Mouse (Mus musculus) intestine, embryonic 14.5 days (tissue): ENCODE data around the gene Itsn2. TPM values are rescaled to one million over a fixed set of nuclear protein-coding genes. Genes with fewer than 3 reads are reported as not detected.

Experiments
- ATAC-seq: fragments of 200-750 bp; cut with Nextera tagmentation; replicated peaks from 2 replicates; pipeline ENCODE4 v1.8.0; 2017; ENCODE audit warnings: low read depth, moderate number of reproducible peaks, moderate TSS enrichment, moderate library complexity; ENCODE audit not compliant: low FRiP score, low TSS enrichment
- DNase-seq: peaks from one replicate; pipeline ENCODE4 v3.0.0-alpha.2; 2018; ENCODE audit warnings: low spot score
- H3K27ac ChIP-seq: fragments of 300-500 bp; sonication (generic); 2 replicates; pipeline ENCODE4 v1.5.1; 2014; ENCODE audit warnings: low read depth, mild to moderate bottlenecking, control low read depth
- H3K27me3 ChIP-seq: fragments of 300-500 bp; sonication (generic); replicated peaks from 2 replicates; pipeline ENCODE4 v1.6.1; 2014; ENCODE audit warnings: low read length, control low read depth; ENCODE audit not compliant: control insufficient read depth, insufficient read depth
- H3K36me3 ChIP-seq: fragments of 300-500 bp; sonication (generic); 2 replicates; pipeline ENCODE4 v1.6.1; 2014; ENCODE audit warnings: low read length, control low read depth; ENCODE audit not compliant: control insufficient read depth, insufficient read depth
- H3K4me1 ChIP-seq: fragments of 300-500 bp; sonication (generic); replicated peaks from 2 replicates; pipeline ENCODE4 v1.6.1; 2014; ENCODE audit warnings: low read length, control low read depth, mixed read lengths; ENCODE audit not compliant: control insufficient read depth, insufficient read depth
- H3K4me2 ChIP-seq: fragments of 300-500 bp; sonication (generic); 2 replicates; pipeline ENCODE4 v1.6.1; 2014; ENCODE audit warnings: low read length
- H3K4me3 ChIP-seq: fragments of 300-500 bp; sonication (generic); 2 replicates; pipeline ENCODE4 v1.5.1; 2014; ENCODE audit warnings: low read depth, low read length, control low read depth, mixed read lengths
- H3K9ac ChIP-seq: fragments of 300-500 bp; sonication (generic); 2 replicates; pipeline ENCODE4 v1.6.1; 2014; ENCODE audit warnings: mild to moderate bottlenecking, low read length
- H3K9me3 ChIP-seq: fragments of 300-500 bp; sonication (generic); 2 replicates; pipeline ENCODE4 v1.6.1; 2016; ENCODE audit warnings: low read length, control low read depth; ENCODE audit not compliant: control insufficient read depth
- WGBS: fragments of 180-500 bp; shearing (Covaris S2); extraction: QIAGEN DNeasy Blood & Tissue Kit; methylation state at CpG from one replicate; pipeline ENCODE4 v1.1.7; 2014; 5-methylcytosine and 5-hydroxymethylcytosine counted together
- polyA plus RNA-seq: library from polyadenylated mRNA; unstranded; fragments of >200 nt; fragmentation: Nextera tagmentation; extraction: Ambion mirVana; gene quantifications from 2 replicates; pipeline ENCODE4 v1.2.1, GENCODE M21; 2014

Itsn2 gene
- polyA plus RNA-seq, 1 experiment from 2014 or later, result 45.2 TPM

GRCm38 (mm10) chr12:4592025-4592424 is 413 bp upstream of the Itsn2 start:
- peak overlapping the region; percentile 87 for H3K4me3 ChIP-seq
- H3K9ac ChIP-seq, result no peak overlapping the region
- WGBS, result 61% methylated on average over 6 of the region's 6 CpGs
- H3K27ac ChIP-seq, result peak overlapping the region; percentile 63; the same call in 1 of the 2 replicates
- no peak for ATAC-seq
- no peaks in the 10 kb centered on the region for H3K9me3 ChIP-seq
- no peaks in the 10 kb centered on the region for H3K36me3 ChIP-seq
- H3K4me2 ChIP-seq, result peak overlapping the region; percentile 67
- H3K27me3 ChIP-seq, result no peaks in the 10 kb centered on the region
- H3K4me1 ChIP-seq, result peaks cover 5% of the 10 kb centered on the region; the same call in 1 of the 2 replicates
- DNase-seq, result no peak

- Histone ChIP-seq H3K27ac (peak overlapping the region; percentile 63), H3K4me3 (peak overlapping the region; percentile 87), H3K9me3 (no peaks in the 10 kb centered on the region), H3K36me3 (no peaks in the 10 kb centered on the region), H3K9ac (peak overlapping the region; percentile 87), H3K4me1 (peaks cover 5% of the 10 kb centered on the region; the same call in 1 of the 2 replicates), H3K27me3 (no peaks in the 10 kb centered on the region), H3K4me2 (peak overlapping the region; percentile 67)
- DNase-seq, result peak; percentile 80
- WGBS, result 1% methylated on average over 62 of the region's 80 CpGs
- peak; percentile 87 for ATAC-seq
Observed at GRCm38 (mm10) chr12:4593166-4593929, 910 bp downstream of the Itsn2 start.

- 61% methylated on average over 9 of the region's 9 CpGs for WGBS
Observed at GRCm38 (mm10) chr12:4593930-4594391, 1.5 kb downstream of the Itsn2 start.

GRCm38 (mm10) chr12:4595055-4595454 is 2.6 kb downstream of the Itsn2 start:
- ATAC-seq, result no peak
- no peaks in the 10 kb centered on the region for H3K9me3 ChIP-seq

More at GRCm38 (mm10) chr12:4593930-4594391, 1.5 kb downstream of the Itsn2 start:
- peaks cover 5% of the 10 kb centered on the region; the same call in 1 of the 2 replicates for H3K4me1 ChIP-seq
- H3K4me3 ChIP-seq, result peak overlapping the region; percentile 87
- H3K9me3 ChIP-seq, result no peaks in the 10 kb centered on the region
- H3K9ac ChIP-seq, result peak overlapping the region; percentile 87
- no peaks in the 10 kb centered on the region for H3K36me3 ChIP-seq
- H3K4me2 ChIP-seq, result peak overlapping the region; percentile 67
- ATAC-seq (no peak), DNase-seq (no peak)
- no peak overlapping the region for H3K27ac ChIP-seq
- no peaks in the 10 kb centered on the region for H3K27me3 ChIP-seq

GRCm38 (mm10) chr12:4598666-4599428 is 6.4 kb downstream of the Itsn2 start:
- H3K9ac ChIP-seq, result no peak overlapping the region
- H3K27ac ChIP-seq, result no peak overlapping the region
- no peak for DNase-seq
- H3K4me3 ChIP-seq, result no peak overlapping the region
- ATAC-seq, result peak; percentile 79
- 59% methylated on average over 8 of the region's 8 CpGs for WGBS
- no peak overlapping the region; the same call in 1 of the 2 replicates for H3K4me2 ChIP-seq
- peaks cover 4% of the 10 kb centered on the region; the same call in 1 of the 2 replicates for H3K4me1 ChIP-seq
- H3K36me3 ChIP-seq, result no peaks in the 10 kb centered on the region
- no peaks in the 10 kb centered on the region for H3K27me3 ChIP-seq
- H3K9me3 ChIP-seq, result no peaks in the 10 kb centered on the region

More at GRCm38 (mm10) chr12:4595055-4595454, 2.6 kb downstream of the Itsn2 start:
- WGBS, result 66% methylated on average over 6 of the region's 6 CpGs
- H3K27me3 ChIP-seq, result no peaks in the 10 kb centered on the region
- H3K36me3 ChIP-seq, result no peaks in the 10 kb centered on the region
- no peak overlapping the region for H3K4me3 ChIP-seq
- no peak overlapping the region for H3K27ac ChIP-seq
- H3K4me1 ChIP-seq, result peaks cover 5% of the 10 kb centered on the region; the same call in 1 of the 2 replicates
- DNase-seq, result no peak
- no peak overlapping the region for H3K9ac ChIP-seq
- H3K4me2 ChIP-seq, result no peak overlapping the region

- H3K27ac ChIP-seq, result no peak overlapping the region
- no peaks in the 10 kb centered on the region for H3K9me3 ChIP-seq
- H3K36me3 ChIP-seq, result no peaks in the 10 kb centered on the region
- no peaks in the 10 kb centered on the region for H3K27me3 ChIP-seq
- no peak overlapping the region for H3K9ac ChIP-seq
- no peak overlapping the region for H3K4me3 ChIP-seq
- 73% methylated on average over 4 of the region's 4 CpGs for WGBS
- H3K4me2 ChIP-seq, result no peak overlapping the region
- H3K4me1 ChIP-seq, result no peaks in the 10 kb centered on the region; the same call in 1 of the 2 replicates
- DNase-seq, result no peak
- no peak for ATAC-seq
Observed at GRCm38 (mm10) chr12:4599713-4600112, 7.3 kb downstream of the Itsn2 start.

- H3K4me2 ChIP-seq, result no peak overlapping the region
- no peak overlapping the region for H3K9ac ChIP-seq
- ATAC-seq, result no peak
- no peak for DNase-seq
- WGBS, result 43% methylated on average over 3 of the region's 3 CpGs
- 0 out of 2 replicates have a peak, but pooled peaks cover 2% of the 10 kb centered on the region for H3K4me1 ChIP-seq
- no peaks in the 10 kb centered on the region for H3K9me3 ChIP-seq
- H3K4me3 ChIP-seq, result no peak overlapping the region
- no peak overlapping the region for H3K27ac ChIP-seq
- no peaks in the 10 kb centered on the region for H3K27me3 ChIP-seq
- H3K36me3 ChIP-seq, result no peaks in the 10 kb centered on the region
Observed at GRCm38 (mm10) chr12:4606625-4607024, 14.2 kb downstream of the Itsn2 start.

GRCm38 (mm10) chr12:4614722-4615121 is 22.3 kb downstream of the Itsn2 start:
- Histone ChIP-seq H3K4me2 (no peak overlapping the region), H3K36me3 (no peaks in the 10 kb centered on the region), H3K9me3 (no peaks in the 10 kb centered on the region), H3K4me3 (no peak overlapping the region), H3K9ac (no peak overlapping the region), H3K4me1 (no peaks in the 10 kb centered on the region), H3K27ac (no peak overlapping the region), H3K27me3 (no peaks in the 10 kb centered on the region)
- WGBS, result 68% methylated on average over 2 of the region's 2 CpGs
- no peak for ATAC-seq
- DNase-seq, result no peak
